ENCODE assay signal across 11 mouse cellular contexts in genomic region chr1:134741946-134742661, GRCm38 (mm10).
DNase-seq lines count a peak whose midpoint lies in the region; ATAC-seq and TF ChIP-seq lines count a peak whose summit lies in the region.
"Had no signal": no experiment of that assay in that cellular context is flagged by ENCODE, and none has a peak within 500 bp of the region (broad histone marks: within the 10 kb centered on the region; RNA-seq: fewer than 3 reads in every experiment).

No protein-coding gene starts in this region.

- peak overlapping the region; percentile 66 for H3K27ac ChIP-seq in heart, embryonic 11.5 days (ENCODE audit: low read depth, low read length)
- no peak overlapping the region for H3K27ac ChIP-seq in lung, postnatal 0 days (ENCODE audit: low read length)
- no peak overlapping the region for H3K27ac ChIP-seq in thymus, adult 2 months (ENCODE audit: control insufficient read depth, insufficient read depth, low read length)
- H3K27ac ChIP-seq: limb, embryonic 13.5 days had no signal

- H3K9me3 ChIP-seq in heart, embryonic 11.5 days (replicated peaks; ENCODE audit: control insufficient read depth, low read length): no peaks in the 10 kb centered on the region
- H3K9me3 ChIP-seq in E14TG2a.4 (ENCODE audit: low read length): peaks cover 4% of the 10 kb centered on the region; the same call in 1 of the 2 replicates
- no peaks in the 10 kb centered on the region for H3K9me3 ChIP-seq in lung, postnatal 0 days (ENCODE audit: low read length)
- H3K9me3 ChIP-seq: limb, embryonic 13.5 days had no signal

- no peaks in the 10 kb centered on the region; the same call in 1 of the 2 replicates for H3K27me3 ChIP-seq in heart, embryonic 11.5 days (ENCODE audit: control insufficient read depth, insufficient read depth, low read length)
- no peaks in the 10 kb centered on the region for H3K27me3 ChIP-seq in E14TG2a.4 (ENCODE audit: insufficient read depth, low read length)
- H3K27me3 ChIP-seq in lung, postnatal 0 days (replicated peaks; ENCODE audit: insufficient read depth, low read length): no peaks in the 10 kb centered on the region
- H3K27me3 ChIP-seq in thymus, adult 2 months (ENCODE audit: control insufficient read depth, insufficient read depth, low read length): no peaks in the 10 kb centered on the region

- DNase-seq in heart, adult 9 months (ENCODE audit: low spot score in 2 of 2): no peak
- peak; percentile 73 for DNase-seq in lung, postnatal 0 days (ENCODE audit: low spot score)
- DNase-seq in embryo, embryonic 10 days (ENCODE audit: low spot score): no peak
- DNase-seq in layer of hippocampus, adult 8-10 months (ENCODE audit: low spot score in 2 of 2): no peak
- no peak for DNase-seq in thymus, adult 2 months
- DNase-seq: gastrocnemius, postnatal 25 days; kidney, postnatal 14 days had no signal

- H3K4me2 ChIP-seq in heart, embryonic 11.5 days: peak overlapping the region; percentile 40
- no peak overlapping the region for H3K4me2 ChIP-seq in lung, postnatal 0 days (replicated peaks; ENCODE audit: low read depth, low read length)
- H3K4me2 ChIP-seq: limb, embryonic 13.5 days had no signal

- H3K9ac ChIP-seq in heart, embryonic 11.5 days (ENCODE audit: low read depth, low read length): no peak overlapping the region
- H3K9ac ChIP-seq in lung, postnatal 0 days (replicated peaks; ENCODE audit: low read depth): no peak overlapping the region
- H3K9ac ChIP-seq: limb, embryonic 13.5 days had no signal

- no peak for TF ChIP-seq EP300 in lung, postnatal 0 days (IDR thresholded peaks at IDR 0.05)

- no peaks in the 10 kb centered on the region for H3K4me1 ChIP-seq in heart, embryonic 11.5 days (ENCODE audit: control insufficient read depth, insufficient read depth, low read length)
- peaks cover 24% of the 10 kb centered on the region for H3K4me1 ChIP-seq in E14TG2a.4 (replicated peaks; ENCODE audit: low read depth, low read length)
- no peaks in the 10 kb centered on the region for H3K4me1 ChIP-seq in lung, postnatal 0 days (ENCODE audit: insufficient read depth, low read depth, low read length)
- H3K4me1 ChIP-seq in thymus, adult 2 months (replicated peaks; ENCODE audit: control insufficient read depth, insufficient read depth, low read length): no peaks in the 10 kb centered on the region
- H3K4me1 ChIP-seq: limb, embryonic 13.5 days had no signal

- no peaks in the 10 kb centered on the region for H3K36me3 ChIP-seq in heart, embryonic 11.5 days (ENCODE audit: control insufficient read depth, insufficient read depth, low read length)
- no peaks in the 10 kb centered on the region for H3K36me3 ChIP-seq in E14TG2a.4 (ENCODE audit: insufficient read depth, low read length)
- H3K36me3 ChIP-seq in lung, postnatal 0 days (ENCODE audit: insufficient read depth, low read length): no peaks in the 10 kb centered on the region
- H3K36me3 ChIP-seq in thymus, adult 2 months (ENCODE audit: control insufficient read depth, insufficient read depth, low read length): no peaks in the 10 kb centered on the region
- H3K36me3 ChIP-seq: limb, embryonic 13.5 days had no signal

- TF ChIP-seq POLR2A in thymus, adult 2 months (IDR thresholded peaks at IDR 0.05; ENCODE audit: control insufficient read depth, extremely low read depth, insufficient read depth, low read length, poor library complexity): no peak

- WGBS in heart, embryonic 11.5 days (ENCODE audit: insufficient replicate concordance): 58% methylated on average over 7 of the region's 7 CpGs
- 50% methylated on average over 7 of the region's 7 CpGs for WGBS in lung, postnatal 0 days
- WGBS in thymus, adult 2 months: 95% methylated on average over 7 of the region's 7 CpGs

- TF ChIP-seq CTCF in E14TG2a.4 (conservative IDR thresholded peaks at IDR 0.05; ENCODE audit: low read length): no peak; the same call in 1 of the 2 replicates
- peak; percentile 42 for TF ChIP-seq CTCF in lung, postnatal 0 days (IDR thresholded peaks at IDR 0.05)
- TF ChIP-seq CTCF in thymus, adult 2 months (IDR thresholded peaks at IDR 0.05; ENCODE audit: borderline replicate concordance, control insufficient read depth, extremely low read depth, insufficient read depth, low read length, poor library complexity): no peak

- peak; percentile 87 for ATAC-seq in heart, embryonic 11.5 days (replicated peaks; ENCODE audit: insufficient number of reproducible peaks, low FRiP score, low TSS enrichment)
- peak; percentile 60 for ATAC-seq in erythroblast, adult 5-6 weeks (replicated peaks; ENCODE audit: low FRiP score, poor library complexity, severe bottlenecking)
- ATAC-seq in lung, postnatal 0 days: peak; percentile 81

- no peak overlapping the region for H3K4me3 ChIP-seq in heart, embryonic 11.5 days (ENCODE audit: low read depth, low read length)
- H3K4me3 ChIP-seq in E14TG2a.4 (replicated peaks; ENCODE audit: low read length): 0 out of 2 replicates have a peak overlapping the region, but pooled peaks have one; percentile 32
- no peak overlapping the region for H3K4me3 ChIP-seq in lung, postnatal 0 days (ENCODE audit: low read depth, low read length)
- no peak overlapping the region for H3K4me3 ChIP-seq in thymus, adult 2 months (ENCODE audit: control insufficient read depth, insufficient read depth, low read length)
- H3K4me3 ChIP-seq: limb, embryonic 13.5 days had no signal
